Mouse (Mus musculus): Measurements from ENCODE around the gene Atg2b. TPM values are rescaled to one million over a fixed set of nuclear protein-coding genes. Genes with fewer than 3 reads are reported as not detected.

The Atg2b gene
- 11.0 and 11.9 TPM in 2 replicates for polyA plus RNA-seq (2015; fragmentation: Nextera tagmentation; extraction: Ambion mirVana)

GRCm38 (mm10) chr12:105685001-105685691, at the start of gene Atg2b:
Atg2b (minus strand) TSS chr12:105685211.
- Histone ChIP-seq H3K9me3 (replicated peaks) (no peaks in the 10 kb centered on the region), H3K4me3 (replicated peaks) (peak within 1 kb of the TSS; percentile 77), H3K27me3 (replicated peaks) (no peaks in the 10 kb centered on the region), H3K9ac (replicated peaks) (peak within 1 kb of the TSS; percentile 73), H3K27ac (replicated peaks) (peak within 1 kb of the TSS; percentile 96), H3K4me2 (peak within 1 kb of the TSS; percentile 86), H3K4me1 (peaks cover 42% of the 10 kb centered on the region), H3K36me3 (peaks cover 11% of the 10 kb centered on the region)
- ATAC-seq (ENCODE audit: low FRiP score) = peak; percentile 94
- under 1% methylated on average over 69 of the region's 73 CpGs for WGBS

- no peaks in the 10 kb centered on the region for H3K27me3 ChIP-seq (replicated peaks)
- no peaks in the 10 kb centered on the region for H3K4me1 ChIP-seq
- no peak overlapping the region for H3K4me3 ChIP-seq (replicated peaks)
- H3K27ac ChIP-seq (replicated peaks) = no peak overlapping the region
- H3K9ac ChIP-seq (replicated peaks) = no peak overlapping the region
- H3K36me3 ChIP-seq = no peaks in the 10 kb centered on the region
- 66% methylated on average over 9 of the region's 9 CpGs for WGBS
- H3K9me3 ChIP-seq (replicated peaks) = no peaks in the 10 kb centered on the region
- ATAC-seq (ENCODE audit: low FRiP score) = no peak
- H3K4me2 ChIP-seq = no peak overlapping the region
These were observed 48.6 kb upstream of the Atg2b start for GRCm38 (mm10) chr12:105733370-105734159.

GRCm38 (mm10) chr12:105730851-105731460, 45.9 kb upstream of the Atg2b start:
- Histone ChIP-seq H3K9ac (replicated peaks) (no peak overlapping the region), H3K4me2 (no peak overlapping the region), H3K27me3 (replicated peaks) (no peaks in the 10 kb centered on the region), H3K27ac (replicated peaks) (no peak overlapping the region), H3K4me3 (replicated peaks) (no peak overlapping the region), H3K9me3 (replicated peaks) (no peaks in the 10 kb centered on the region), H3K4me1 (no peaks in the 10 kb centered on the region), H3K36me3 (no peaks in the 10 kb centered on the region)
- ATAC-seq (ENCODE audit: low FRiP score) = no peak
- 84% methylated on average over 6 of the region's 6 CpGs for WGBS

- Histone ChIP-seq H3K27ac (replicated peaks) (no peak overlapping the region), H3K9ac (replicated peaks) (no peak overlapping the region), H3K9me3 (replicated peaks) (no peaks in the 10 kb centered on the region), H3K36me3 (no peaks in the 10 kb centered on the region), H3K4me3 (replicated peaks) (no peak overlapping the region), H3K4me1 (no peaks in the 10 kb centered on the region), H3K4me2 (no peak overlapping the region), H3K27me3 (replicated peaks) (no peaks in the 10 kb centered on the region)
- no peak; the same call in 1 of the 2 replicates for ATAC-seq (ENCODE audit: low FRiP score)
- WGBS = 26% methylated on average over 8 of the region's 8 CpGs
These were observed 43.0 kb upstream of the Atg2b start for GRCm38 (mm10) chr12:105727964-105728363.

GRCm38 (mm10) chr12:105727268-105727667, 42.3 kb upstream of the Atg2b start:
- no peak overlapping the region for H3K27ac ChIP-seq (replicated peaks)
- no peak overlapping the region for H3K4me2 ChIP-seq
- H3K4me3 ChIP-seq (replicated peaks) = no peak overlapping the region
- ATAC-seq (ENCODE audit: low FRiP score) = no peak
- H3K9ac ChIP-seq (replicated peaks) = no peak overlapping the region
- no peaks in the 10 kb centered on the region for H3K9me3 ChIP-seq (replicated peaks)
- 92% methylated on average over 3 of the region's 3 CpGs for WGBS
- H3K36me3 ChIP-seq = no peaks in the 10 kb centered on the region
- no peaks in the 10 kb centered on the region for H3K27me3 ChIP-seq (replicated peaks)
- no peaks in the 10 kb centered on the region; the same call in 1 of the 2 replicates for H3K4me1 ChIP-seq

- H3K4me1 ChIP-seq = peaks cover 10% of the 10 kb centered on the region
- H3K4me2 ChIP-seq = no peak overlapping the region
- 84% methylated on average over 13 of the region's 13 CpGs for WGBS
- H3K27ac ChIP-seq (replicated peaks) = no peak overlapping the region
- ATAC-seq (ENCODE audit: low FRiP score) = no peak
- H3K4me3 ChIP-seq (replicated peaks) = no peak overlapping the region
- H3K9ac ChIP-seq (replicated peaks) = no peak overlapping the region
- no peaks in the 10 kb centered on the region for H3K36me3 ChIP-seq
- H3K27me3 ChIP-seq (replicated peaks) = no peaks in the 10 kb centered on the region
- no peaks in the 10 kb centered on the region for H3K9me3 ChIP-seq (replicated peaks)
These were observed 40.7 kb upstream of the Atg2b start for GRCm38 (mm10) chr12:105725736-105726135.

GRCm38 (mm10) chr12:105724616-105725015, 39.6 kb upstream of the Atg2b start:
- Histone ChIP-seq H3K4me1 (peaks cover 10% of the 10 kb centered on the region), H3K4me3 (replicated peaks) (no peak overlapping the region), H3K9ac (replicated peaks) (no peak overlapping the region), H3K36me3 (no peaks in the 10 kb centered on the region), H3K27me3 (replicated peaks) (no peaks in the 10 kb centered on the region), H3K27ac (replicated peaks) (no peak overlapping the region), H3K9me3 (replicated peaks) (no peaks in the 10 kb centered on the region), H3K4me2 (no peak overlapping the region)
- no peak for ATAC-seq (ENCODE audit: low FRiP score)
- 57% methylated on average over 1 of the region's 1 CpGs for WGBS

GRCm38 (mm10) chr12:105722657-105723056, 37.6 kb upstream of the Atg2b start:
- no peak overlapping the region for H3K27ac ChIP-seq (replicated peaks)
- H3K36me3 ChIP-seq = no peaks in the 10 kb centered on the region
- 3% methylated on average over 5 of the region's 5 CpGs for WGBS
- peak; percentile 53; the same call in 1 of the 2 replicates for ATAC-seq (ENCODE audit: low FRiP score)
- H3K4me3 ChIP-seq (replicated peaks) = no peak overlapping the region
- no peaks in the 10 kb centered on the region for H3K9me3 ChIP-seq (replicated peaks)
- H3K27me3 ChIP-seq (replicated peaks) = no peaks in the 10 kb centered on the region
- no peak overlapping the region for H3K9ac ChIP-seq (replicated peaks)
- H3K4me1 ChIP-seq = peaks cover 10% of the 10 kb centered on the region
- no peak overlapping the region for H3K4me2 ChIP-seq

- no peaks in the 10 kb centered on the region for H3K36me3 ChIP-seq
- H3K27ac ChIP-seq (replicated peaks) = peak overlapping the region; percentile 58
- H3K4me2 ChIP-seq = peak overlapping the region; percentile 9; the same call in 1 of the 2 replicates
- no peak overlapping the region for H3K9ac ChIP-seq (replicated peaks)
- H3K9me3 ChIP-seq (replicated peaks) = no peaks in the 10 kb centered on the region
- ATAC-seq (ENCODE audit: low FRiP score) = no peak
- H3K4me3 ChIP-seq (replicated peaks) = no peak overlapping the region
- no peaks in the 10 kb centered on the region for H3K27me3 ChIP-seq (replicated peaks)
- H3K4me1 ChIP-seq = peaks cover 10% of the 10 kb centered on the region
- 36% methylated on average over 14 of the region's 14 CpGs for WGBS
These were observed 36.6 kb upstream of the Atg2b start for GRCm38 (mm10) chr12:105721452-105722132.

- 70% methylated on average over 3 of the region's 3 CpGs for WGBS
- no peak overlapping the region for H3K9ac ChIP-seq (replicated peaks)
- H3K36me3 ChIP-seq = no peaks in the 10 kb centered on the region
- H3K27ac ChIP-seq (replicated peaks) = no peak overlapping the region
- no peaks in the 10 kb centered on the region for H3K9me3 ChIP-seq (replicated peaks)
- H3K4me1 ChIP-seq = peaks cover 10% of the 10 kb centered on the region
- H3K27me3 ChIP-seq (replicated peaks) = no peaks in the 10 kb centered on the region
- H3K4me3 ChIP-seq (replicated peaks) = no peak overlapping the region
- no peak for ATAC-seq (ENCODE audit: low FRiP score)
- no peak overlapping the region for H3K4me2 ChIP-seq
These were observed 35.2 kb upstream of the Atg2b start for GRCm38 (mm10) chr12:105720196-105720595.

- Histone ChIP-seq H3K36me3 (no peaks in the 10 kb centered on the region), H3K9ac (replicated peaks) (no peak overlapping the region), H3K9me3 (replicated peaks) (no peaks in the 10 kb centered on the region), H3K27ac (replicated peaks) (no peak overlapping the region), H3K4me3 (replicated peaks) (no peak overlapping the region; the same call in 1 of the 2 replicates), H3K27me3 (replicated peaks) (no peaks in the 10 kb centered on the region), H3K4me2 (peak overlapping the region; percentile 30), H3K4me1 (peaks cover 10% of the 10 kb centered on the region)
- WGBS = 71% methylated on average over 17 of the region's 17 CpGs
- ATAC-seq (ENCODE audit: low FRiP score) = no peak
These were observed 33.6 kb upstream of the Atg2b start for GRCm38 (mm10) chr12:105718616-105719015.

Data from neural tube, embryonic 15.5 days (tissue).